Mouse (Mus musculus): ENCODE results near the gene Spata33. TPM values are rescaled to one million over a fixed set of nuclear protein-coding genes. Genes with fewer than 3 reads are reported as not detected.

Gene Spata33
- polyA plus RNA-seq, 1 experiment from 2014 or later: 5.2 TPM

DNA sequence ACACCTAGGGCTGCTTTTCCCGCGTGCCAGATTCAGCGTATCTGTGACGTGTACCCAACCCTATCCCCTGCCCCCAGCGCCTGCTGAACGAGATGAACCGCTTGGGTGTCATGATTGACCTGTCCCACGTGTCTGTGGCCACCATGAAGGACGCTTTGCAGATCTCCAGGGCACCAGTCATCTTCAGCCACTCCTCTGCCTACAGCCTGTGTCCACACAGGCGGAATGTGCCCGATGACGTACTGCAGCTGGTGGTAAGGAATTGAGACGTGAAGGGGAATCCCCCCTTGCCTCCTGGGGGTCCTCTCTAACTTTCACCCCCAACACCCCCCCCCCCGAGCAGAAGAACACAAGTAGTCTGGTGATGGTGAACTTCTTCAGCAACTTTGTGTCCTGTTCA, 12.8 kb upstream of the Spata33 start:
- Histone ChIP-seq H3K36me3 (ENCODE audit: insufficient read depth, low read length) (no peaks in the 10 kb centered on the region), H3K27me3 (ENCODE audit: insufficient read depth, low read length) (no peaks in the 10 kb centered on the region), H3K27ac (ENCODE audit: low read length) (no peak overlapping the region), H3K4me1 (ENCODE audit: insufficient read depth, low read length) (no peaks in the 10 kb centered on the region), H3K9ac (replicated peaks; ENCODE audit: low read length) (no peak overlapping the region; the same call in 1 of the 2 replicates), H3K9me3 (ENCODE audit: low read length) (no peaks in the 10 kb centered on the region), H3K4me3 (ENCODE audit: low read length) (no peak overlapping the region), H3K4me2 (replicated peaks; ENCODE audit: low read depth, low read length) (no peak overlapping the region)
- no peak for ATAC-seq (ENCODE audit: low FRiP score, low TSS enrichment)
- WGBS: 57% methylated on average over 14 of the region's 14 CpGs

DNA sequence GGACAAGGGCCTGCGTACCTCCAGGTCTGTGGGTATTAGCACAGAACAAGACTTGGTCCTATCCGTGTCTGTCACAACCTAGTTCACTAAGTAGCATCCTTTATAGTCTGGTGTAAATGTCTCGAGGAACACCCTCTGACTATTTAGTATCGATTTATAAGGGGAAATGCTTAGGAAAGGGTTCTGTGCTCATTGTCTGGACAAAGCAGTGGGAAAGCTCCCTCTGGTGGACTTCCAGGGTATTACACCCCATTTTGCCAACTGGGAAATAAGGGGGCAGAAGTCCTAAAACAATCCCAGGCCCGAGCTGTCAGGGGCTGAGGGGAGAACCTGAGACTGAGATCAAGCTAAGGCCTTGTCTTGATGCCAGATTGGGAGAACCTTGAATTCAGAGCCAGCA, 10.3 kb upstream of the Spata33 start:
- H3K9ac ChIP-seq (replicated peaks; ENCODE audit: low read length): no peak overlapping the region
- H3K27ac ChIP-seq (ENCODE audit: low read length): no peak overlapping the region
- H3K36me3 ChIP-seq (ENCODE audit: insufficient read depth, low read length): peaks cover 17% of the 10 kb centered on the region
- H3K4me1 ChIP-seq (ENCODE audit: insufficient read depth, low read length): no peaks in the 10 kb centered on the region
- no peaks in the 10 kb centered on the region for H3K9me3 ChIP-seq (ENCODE audit: low read length)
- ATAC-seq (ENCODE audit: low FRiP score, low TSS enrichment): peak; percentile 32; the same call in 1 of the 2 replicates
- WGBS: 25% methylated on average over 5 of the region's 5 CpGs
- H3K27me3 ChIP-seq (ENCODE audit: insufficient read depth, low read length): no peaks in the 10 kb centered on the region
- no peak overlapping the region for H3K4me3 ChIP-seq (ENCODE audit: low read length)
- no peak overlapping the region for H3K4me2 ChIP-seq (replicated peaks; ENCODE audit: low read depth, low read length)

GRCm38 (mm10) chr8:123203571-123203970, 9.1 kb upstream of the Spata33 start:
- Histone ChIP-seq H3K9ac (replicated peaks; ENCODE audit: low read length) (no peak overlapping the region), H3K9me3 (ENCODE audit: low read length) (no peaks in the 10 kb centered on the region), H3K27me3 (ENCODE audit: insufficient read depth, low read length) (no peaks in the 10 kb centered on the region), H3K4me1 (ENCODE audit: insufficient read depth, low read length) (no peaks in the 10 kb centered on the region), H3K4me2 (replicated peaks; ENCODE audit: low read depth, low read length) (no peak overlapping the region), H3K36me3 (ENCODE audit: insufficient read depth, low read length) (peaks cover 23% of the 10 kb centered on the region), H3K27ac (ENCODE audit: low read length) (no peak overlapping the region), H3K4me3 (ENCODE audit: low read length) (no peak overlapping the region)
- 85% methylated on average over 3 of the region's 3 CpGs for WGBS
- no peak for ATAC-seq (ENCODE audit: low FRiP score, low TSS enrichment)

- 37% methylated on average over 10 of the region's 10 CpGs for WGBS
- H3K4me3 ChIP-seq (ENCODE audit: low read length): peak overlapping the region; percentile 69
- peaks cover 21% of the 10 kb centered on the region for H3K36me3 ChIP-seq (ENCODE audit: insufficient read depth, low read length)
- H3K27me3 ChIP-seq (ENCODE audit: insufficient read depth, low read length): no peaks in the 10 kb centered on the region
- no peak for ATAC-seq (ENCODE audit: low FRiP score, low TSS enrichment)
- no peak overlapping the region for H3K27ac ChIP-seq (ENCODE audit: low read length)
- no peaks in the 10 kb centered on the region for H3K9me3 ChIP-seq (ENCODE audit: low read length)
- H3K4me2 ChIP-seq (replicated peaks; ENCODE audit: low read depth, low read length): peak overlapping the region; percentile 94
- peaks cover 19% of the 10 kb centered on the region for H3K4me1 ChIP-seq (ENCODE audit: insufficient read depth, low read length)
- H3K9ac ChIP-seq (replicated peaks; ENCODE audit: low read length): peak overlapping the region; percentile 97
Measured at GRCm38 (mm10) chr8:123211876-123212275, 756 bp upstream of the Spata33 start.

GRCm38 (mm10) chr8:123213118-123213772, 613 bp downstream of the Spata33 start:
- H3K27ac ChIP-seq (ENCODE audit: low read length): peak overlapping the region; percentile 80
- 6% methylated on average over 22 of the region's 22 CpGs for WGBS
- peak overlapping the region; percentile 81 for H3K9ac ChIP-seq (replicated peaks; ENCODE audit: low read length)

GRCm38 (mm10) chr8:123215430-123215829, 2.8 kb downstream of the Spata33 start:
- 71% methylated on average over 3 of the region's 3 CpGs for WGBS
- Histone ChIP-seq H3K27ac (ENCODE audit: low read length) (no peak overlapping the region), H3K4me1 (ENCODE audit: insufficient read depth, low read length) (peaks cover 19% of the 10 kb centered on the region), H3K9ac (replicated peaks; ENCODE audit: low read length) (no peak overlapping the region), H3K36me3 (ENCODE audit: insufficient read depth, low read length) (no peaks in the 10 kb centered on the region), H3K27me3 (ENCODE audit: insufficient read depth, low read length) (no peaks in the 10 kb centered on the region), H3K4me2 (replicated peaks; ENCODE audit: low read depth, low read length) (no peak overlapping the region), H3K4me3 (ENCODE audit: low read length) (no peak overlapping the region), H3K9me3 (ENCODE audit: low read length) (no peaks in the 10 kb centered on the region)
- no peak for ATAC-seq (ENCODE audit: low FRiP score, low TSS enrichment)

More at GRCm38 (mm10) chr8:123213118-123213772, 613 bp downstream of the Spata33 start:
- peak; percentile 18; the same call in 1 of the 2 replicates for ATAC-seq (ENCODE audit: low FRiP score, low TSS enrichment)
- H3K4me3 ChIP-seq (ENCODE audit: low read length): peak overlapping the region; percentile 69
- no peaks in the 10 kb centered on the region for H3K9me3 ChIP-seq (ENCODE audit: low read length)
- H3K4me1 ChIP-seq (ENCODE audit: insufficient read depth, low read length): peaks cover 19% of the 10 kb centered on the region
- no peaks in the 10 kb centered on the region for H3K27me3 ChIP-seq (ENCODE audit: insufficient read depth, low read length)
- peaks cover 12% of the 10 kb centered on the region for H3K36me3 ChIP-seq (ENCODE audit: insufficient read depth, low read length)
- peak overlapping the region; percentile 94 for H3K4me2 ChIP-seq (replicated peaks; ENCODE audit: low read depth, low read length)

DNA sequence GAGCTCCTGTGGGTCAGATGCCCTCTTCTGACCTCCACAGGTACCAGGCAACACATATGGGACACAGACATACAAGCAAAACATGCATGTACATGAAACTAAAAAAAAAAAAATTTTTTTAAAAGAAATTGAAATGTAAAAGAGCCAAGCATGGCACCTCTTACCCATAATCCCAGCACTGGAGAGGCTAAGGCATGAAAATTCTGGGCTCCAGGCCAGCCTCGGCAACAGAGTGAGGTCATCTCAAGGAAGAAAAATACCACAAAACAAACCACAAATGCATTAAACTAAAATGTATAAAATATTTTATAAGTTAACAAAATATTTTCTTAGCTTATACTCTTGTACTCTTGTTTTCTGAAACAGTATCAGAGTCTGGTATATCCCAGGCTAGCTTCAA, 8.3 kb downstream of the Spata33 start:
- ATAC-seq (ENCODE audit: low FRiP score, low TSS enrichment): no peak
- WGBS: 72% methylated on average over 1 of the region's 1 CpGs
- no peaks in the 10 kb centered on the region for H3K9me3 ChIP-seq (ENCODE audit: low read length)
- no peak overlapping the region for H3K4me3 ChIP-seq (ENCODE audit: low read length)
- peaks cover 11% of the 10 kb centered on the region for H3K4me1 ChIP-seq (ENCODE audit: insufficient read depth, low read length)
- no peaks in the 10 kb centered on the region for H3K27me3 ChIP-seq (ENCODE audit: insufficient read depth, low read length)
- H3K27ac ChIP-seq (ENCODE audit: low read length): no peak overlapping the region
- H3K36me3 ChIP-seq (ENCODE audit: insufficient read depth, low read length): no peaks in the 10 kb centered on the region
- H3K9ac ChIP-seq (replicated peaks; ENCODE audit: low read length): no peak overlapping the region
- no peak overlapping the region for H3K4me2 ChIP-seq (replicated peaks; ENCODE audit: low read depth, low read length)

DNA sequence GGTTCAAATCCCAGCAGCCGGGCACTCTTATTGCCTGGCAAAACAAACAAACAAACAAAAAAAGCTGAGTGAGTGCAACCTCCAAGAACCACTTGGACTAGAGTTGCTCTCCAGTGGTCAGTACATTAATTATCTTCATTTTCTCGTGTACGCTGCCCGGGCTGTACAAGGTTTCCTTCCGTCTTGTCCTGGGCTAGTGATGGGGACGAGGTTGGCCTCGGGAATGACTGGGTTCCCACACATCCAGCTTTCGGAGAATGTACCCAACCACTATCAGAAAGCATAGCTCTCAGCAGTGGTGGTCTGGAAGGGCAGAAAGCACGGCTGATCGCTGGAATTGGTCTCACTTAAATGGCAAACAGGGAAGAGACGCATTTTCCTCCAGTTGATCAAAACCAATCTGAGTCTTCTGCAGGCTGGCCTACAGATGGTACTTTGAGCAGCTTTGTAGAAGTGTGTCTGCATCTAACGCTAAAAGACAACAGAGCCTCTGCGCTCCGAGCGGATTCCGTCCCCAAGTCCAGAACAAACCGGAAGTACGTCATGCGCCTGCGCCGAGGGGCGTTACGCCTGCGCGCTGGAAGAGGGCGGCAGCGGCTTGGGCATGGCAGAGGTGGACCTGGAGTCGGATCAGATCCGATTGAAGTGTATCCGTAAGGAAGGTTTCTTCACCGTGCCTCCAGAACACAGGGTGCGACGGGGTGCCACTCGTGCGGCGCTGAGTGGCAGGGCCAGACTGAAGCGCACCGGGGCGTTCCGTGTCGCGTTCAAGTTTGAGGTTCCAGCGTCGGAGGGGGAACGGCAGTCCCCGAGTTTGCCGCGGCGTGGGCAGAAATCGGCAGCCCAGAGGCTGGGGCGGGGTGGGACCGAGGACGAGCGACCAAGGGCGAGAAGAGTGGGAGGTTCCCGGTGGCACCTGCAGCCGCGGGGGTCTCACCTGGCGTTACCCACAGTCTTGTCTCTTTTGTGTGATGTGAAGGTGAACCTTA, 11.9 kb downstream of the Spata33 start, which contains the start of gene Cdk10:
Gene Cdk10 (plus strand): TSS at position 565 of the 989 bp plus-strand sequence.
- Histone ChIP-seq H3K9ac (replicated peaks; ENCODE audit: low read length) (peak within 1 kb of the TSS; percentile 89), H3K9me3 (ENCODE audit: low read length) (no peaks in the 10 kb centered on the region), H3K4me2 (replicated peaks; ENCODE audit: low read depth, low read length) (peak within 1 kb of the TSS; percentile 66), H3K4me1 (ENCODE audit: insufficient read depth, low read length) (peaks cover 11% of the 10 kb centered on the region), H3K27me3 (ENCODE audit: insufficient read depth, low read length) (no peaks in the 10 kb centered on the region), H3K4me3 (ENCODE audit: low read length) (peak within 1 kb of the TSS; percentile 84), H3K27ac (ENCODE audit: low read length) (peak within 1 kb of the TSS; percentile 80), H3K36me3 (ENCODE audit: insufficient read depth, low read length) (peaks cover 19% of the 10 kb centered on the region; the same call in 1 of the 2 replicates)
- WGBS: 2% methylated on average over 59 of the region's 59 CpGs
- peak; percentile 89 for ATAC-seq (ENCODE audit: low FRiP score, low TSS enrichment)

DNA sequence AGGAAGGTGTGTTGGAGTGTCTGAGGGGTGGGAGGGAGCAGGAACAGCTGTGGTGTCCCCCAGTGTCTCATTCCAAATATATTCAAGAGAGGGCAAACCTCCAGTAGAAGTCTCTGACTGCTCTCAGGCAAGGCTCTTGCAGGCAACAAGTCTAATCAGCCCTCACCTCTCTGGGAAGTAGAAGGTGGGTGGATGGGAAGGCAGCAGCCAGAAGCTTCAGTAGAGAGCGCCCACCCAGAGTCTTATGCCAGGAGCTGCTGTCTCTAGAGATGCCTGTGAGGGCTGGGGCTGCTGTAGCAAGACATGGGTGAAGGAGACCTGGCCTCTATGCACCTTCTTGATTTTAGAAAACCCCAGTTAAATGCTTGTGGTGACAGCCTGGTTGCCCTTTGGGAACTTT, 15.8 kb downstream of the Spata33 start:
- Histone ChIP-seq H3K4me2 (replicated peaks; ENCODE audit: low read depth, low read length) (no peak overlapping the region), H3K27ac (ENCODE audit: low read length) (no peak overlapping the region), H3K36me3 (ENCODE audit: insufficient read depth, low read length) (peaks cover 19% of the 10 kb centered on the region; the same call in 1 of the 2 replicates), H3K9me3 (ENCODE audit: low read length) (no peaks in the 10 kb centered on the region), H3K9ac (replicated peaks; ENCODE audit: low read length) (no peak overlapping the region), H3K27me3 (ENCODE audit: insufficient read depth, low read length) (no peaks in the 10 kb centered on the region), H3K4me3 (ENCODE audit: low read length) (no peak overlapping the region), H3K4me1 (ENCODE audit: insufficient read depth, low read length) (peaks cover 11% of the 10 kb centered on the region)
- ATAC-seq (ENCODE audit: low FRiP score, low TSS enrichment): no peak
- 100% methylated on average over 1 of the region's 1 CpGs for WGBS
